Mouse (Mus musculus): ENCODE data around the gene Csmd2. TPM values are rescaled to one million over a fixed set of nuclear protein-coding genes. Genes with fewer than 3 reads are reported as not detected.

Gene Csmd2
- polyA plus RNA-seq, 1 experiment = 13.4 TPM

GRCm38 (mm10) chr4:128326755-128327154 lies 339.1 kb downstream of the Csmd2 start:
- no peaks in the 10 kb centered on the region for H3K27me3 ChIP-seq (ENCODE audit: control insufficient read depth, insufficient read depth, low read length)
- WGBS = 93% methylated on average over 4 of the region's 4 CpGs
- no peak overlapping the region for H3K27ac ChIP-seq (ENCODE audit: insufficient read depth, low read length)
- H3K4me1 ChIP-seq (ENCODE audit: control insufficient read depth, insufficient read depth, low read length) = peaks cover 28% of the 10 kb centered on the region
- H3K4me3 ChIP-seq (replicated peaks; ENCODE audit: insufficient read depth, low read depth, low read length) = no peak overlapping the region
- TF ChIP-seq CTCF (IDR thresholded peaks at IDR 0.05; ENCODE audit: borderline replicate concordance, insufficient read depth, low read depth, low read length) (no peak), POLR2A (IDR thresholded peaks at IDR 0.05; ENCODE audit: borderline replicate concordance, insufficient read depth, low read length) (no peak)
- DNase-seq = no peak

DNA sequence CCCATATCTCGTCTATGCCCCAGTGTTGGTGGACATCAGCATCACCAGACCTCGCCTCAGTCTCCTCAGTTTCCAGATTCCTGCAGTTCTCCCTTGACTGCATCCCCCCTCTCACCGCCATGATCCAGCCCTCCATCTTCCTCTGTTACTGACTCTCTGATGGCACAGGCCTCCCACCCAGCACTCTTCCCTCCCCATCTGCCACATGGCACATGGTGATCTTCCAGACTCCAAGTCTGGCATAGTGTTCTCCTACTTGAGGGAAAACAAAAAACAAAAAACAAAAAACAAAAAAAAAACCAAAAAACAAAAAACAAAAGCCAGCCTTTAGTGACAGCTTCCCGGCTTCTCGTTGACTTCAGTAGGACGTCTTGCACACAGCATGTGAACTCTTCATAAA lies 339.8 kb downstream of the Csmd2 start:
- Histone ChIP-seq H3K27me3 (ENCODE audit: control insufficient read depth, insufficient read depth, low read length) (no peaks in the 10 kb centered on the region), H3K4me1 (ENCODE audit: control insufficient read depth, insufficient read depth, low read length) (peaks cover 28% of the 10 kb centered on the region), H3K27ac (ENCODE audit: insufficient read depth, low read length) (no peak overlapping the region), H3K4me3 (replicated peaks; ENCODE audit: insufficient read depth, low read depth, low read length) (no peak overlapping the region)
- WGBS = 85% methylated on average over 6 of the region's 6 CpGs
- DNase-seq = no peak
- no peak for TF ChIP-seq POLR2A (IDR thresholded peaks at IDR 0.05; ENCODE audit: borderline replicate concordance, insufficient read depth, low read length)
- TF ChIP-seq CTCF (IDR thresholded peaks at IDR 0.05; ENCODE audit: borderline replicate concordance, insufficient read depth, low read depth, low read length) = no peak

DNA sequence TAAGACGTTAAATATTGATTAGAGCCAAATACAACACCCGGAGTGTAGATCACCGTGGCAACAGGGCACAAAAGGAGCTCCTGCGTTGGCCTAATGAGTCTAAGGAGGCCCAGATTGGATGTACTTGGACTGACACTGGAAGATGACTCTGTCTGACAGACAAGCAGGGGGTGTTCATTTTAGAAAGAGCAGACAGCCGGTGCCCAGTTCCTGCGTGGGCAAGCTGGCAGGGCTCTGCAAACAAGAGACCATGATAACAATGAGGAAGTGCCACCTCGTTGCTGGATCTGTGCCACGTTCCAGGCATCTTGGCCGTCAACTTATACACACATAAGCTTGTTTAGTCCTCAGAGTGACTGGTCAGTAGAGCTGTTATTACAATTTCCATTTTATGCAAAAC lies 342.9 kb downstream of the Csmd2 start:
- 16% methylated on average over 9 of the region's 9 CpGs for WGBS
- DNase-seq = peak; percentile 64 to 78
- TF ChIP-seq POLR2A (IDR thresholded peaks at IDR 0.05; ENCODE audit: borderline replicate concordance, insufficient read depth, low read length) (no peak), CTCF (IDR thresholded peaks at IDR 0.05; ENCODE audit: borderline replicate concordance, insufficient read depth, low read depth, low read length) (no peak)
- Histone ChIP-seq H3K27ac (ENCODE audit: insufficient read depth, low read length) (no peak overlapping the region), H3K27me3 (ENCODE audit: control insufficient read depth, insufficient read depth, low read length) (no peaks in the 10 kb centered on the region), H3K4me3 (replicated peaks; ENCODE audit: insufficient read depth, low read depth, low read length) (no peak overlapping the region), H3K4me1 (ENCODE audit: control insufficient read depth, insufficient read depth, low read length) (peaks cover 23% of the 10 kb centered on the region)

DNA sequence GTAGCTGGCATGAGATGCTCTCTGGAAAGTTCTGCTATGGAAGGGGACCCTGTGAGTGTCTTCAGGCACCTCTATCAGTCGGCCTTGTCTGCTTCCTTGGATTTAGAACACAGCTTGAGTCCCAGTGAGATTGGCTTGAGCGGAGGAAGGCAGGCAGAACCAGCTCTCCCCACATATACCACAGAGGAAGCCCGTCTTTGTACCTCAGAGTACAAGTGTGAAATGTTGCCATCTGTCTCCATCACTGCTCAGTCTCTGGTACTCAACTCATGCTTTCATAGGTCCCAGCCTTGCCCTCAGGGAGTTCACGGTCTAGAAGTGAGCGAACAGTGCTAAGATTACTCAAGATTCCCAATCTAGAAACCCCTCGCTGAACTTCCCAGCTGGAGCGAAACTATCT lies 352.8 kb downstream of the Csmd2 start:
- no peaks in the 10 kb centered on the region for H3K27me3 ChIP-seq (ENCODE audit: control insufficient read depth, insufficient read depth, low read length)
- H3K27ac ChIP-seq (ENCODE audit: insufficient read depth, low read length) = no peak overlapping the region
- peaks cover 4% of the 10 kb centered on the region; the same call in 1 of the 2 replicates for H3K4me1 ChIP-seq (ENCODE audit: control insufficient read depth, insufficient read depth, low read length)
- H3K4me3 ChIP-seq (replicated peaks; ENCODE audit: insufficient read depth, low read depth, low read length) = no peak overlapping the region
- WGBS = 82% methylated on average over 7 of the region's 7 CpGs
- no peak for TF ChIP-seq POLR2A (IDR thresholded peaks at IDR 0.05; ENCODE audit: borderline replicate concordance, insufficient read depth, low read length)
- TF ChIP-seq CTCF (IDR thresholded peaks at IDR 0.05; ENCODE audit: borderline replicate concordance, insufficient read depth, low read depth, low read length) = no peak
- no peak for DNase-seq

- H3K4me1 ChIP-seq (ENCODE audit: control insufficient read depth, insufficient read depth, low read length) = peaks cover 4% of the 10 kb centered on the region; the same call in 1 of the 2 replicates
- no peak overlapping the region for H3K27ac ChIP-seq (ENCODE audit: insufficient read depth, low read length)
- TF ChIP-seq CTCF (IDR thresholded peaks at IDR 0.05; ENCODE audit: borderline replicate concordance, insufficient read depth, low read depth, low read length) (no peak), POLR2A (IDR thresholded peaks at IDR 0.05; ENCODE audit: borderline replicate concordance, insufficient read depth, low read length) (no peak)
- 70% methylated on average over 7 of the region's 7 CpGs for WGBS
- no peak overlapping the region for H3K4me3 ChIP-seq (replicated peaks; ENCODE audit: insufficient read depth, low read depth, low read length)
- no peak for DNase-seq
- no peaks in the 10 kb centered on the region for H3K27me3 ChIP-seq (ENCODE audit: control insufficient read depth, insufficient read depth, low read length)
These were observed 353.7 kb downstream of the Csmd2 start for GRCm38 (mm10) chr4:128341315-128341714.

DNA sequence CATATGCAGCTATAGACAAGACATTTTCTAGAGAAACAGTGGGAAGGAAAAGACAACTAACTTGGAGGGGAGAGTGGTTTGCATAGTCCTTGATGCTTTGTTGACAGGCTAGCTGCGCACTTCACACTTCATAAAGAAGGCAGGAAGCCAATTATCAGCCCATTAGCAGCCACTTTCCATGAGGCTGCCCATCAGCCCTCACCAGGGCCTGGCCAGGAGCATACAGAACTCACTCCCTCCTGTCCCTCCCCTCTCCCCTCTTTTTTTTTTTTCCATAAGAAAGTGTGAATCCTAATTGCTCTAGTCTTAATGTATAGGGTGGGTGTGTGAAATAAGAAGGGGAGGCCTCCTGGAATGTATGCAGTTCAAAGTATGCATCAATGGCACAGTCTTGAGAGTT lies 354.6 kb downstream of the Csmd2 start:
- H3K27ac ChIP-seq (ENCODE audit: insufficient read depth, low read length) = no peak overlapping the region
- DNase-seq = no peak
- TF ChIP-seq CTCF (IDR thresholded peaks at IDR 0.05; ENCODE audit: borderline replicate concordance, insufficient read depth, low read depth, low read length) (no peak), POLR2A (IDR thresholded peaks at IDR 0.05; ENCODE audit: borderline replicate concordance, insufficient read depth, low read length) (no peak)
- no peaks in the 10 kb centered on the region for H3K27me3 ChIP-seq (ENCODE audit: control insufficient read depth, insufficient read depth, low read length)
- WGBS = 95% methylated on average over 1 of the region's 1 CpGs
- no peaks in the 10 kb centered on the region for H3K4me1 ChIP-seq (ENCODE audit: control insufficient read depth, insufficient read depth, low read length)
- H3K4me3 ChIP-seq (replicated peaks; ENCODE audit: insufficient read depth, low read depth, low read length) = no peak overlapping the region

DNA sequence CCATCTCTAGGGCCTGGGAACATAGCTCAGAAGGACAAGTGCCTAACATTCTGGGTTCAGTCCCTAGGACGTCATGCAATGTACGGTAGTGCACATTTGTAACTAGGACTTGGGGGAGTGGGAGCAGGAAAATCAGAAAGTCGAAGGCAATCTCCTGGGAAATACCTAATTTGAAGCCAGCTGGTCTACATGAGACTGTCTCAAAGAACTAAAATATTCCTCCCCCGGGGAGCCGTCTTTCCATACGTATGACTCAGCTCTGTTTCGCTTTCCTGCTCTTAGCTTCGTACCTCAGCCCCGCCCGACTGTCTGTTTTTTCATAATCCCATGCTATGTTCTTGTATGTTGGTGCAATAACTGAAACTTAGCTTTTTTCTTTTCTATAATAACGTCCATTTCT lies 371.1 kb downstream of the Csmd2 start:
- Histone ChIP-seq H3K27me3 (ENCODE audit: control insufficient read depth, insufficient read depth, low read length) (no peaks in the 10 kb centered on the region), H3K27ac (ENCODE audit: insufficient read depth, low read length) (no peak overlapping the region), H3K4me3 (replicated peaks; ENCODE audit: insufficient read depth, low read depth, low read length) (no peak overlapping the region), H3K4me1 (ENCODE audit: control insufficient read depth, insufficient read depth, low read length) (no peaks in the 10 kb centered on the region)
- TF ChIP-seq POLR2A (IDR thresholded peaks at IDR 0.05; ENCODE audit: borderline replicate concordance, insufficient read depth, low read length) (no peak), CTCF (IDR thresholded peaks at IDR 0.05; ENCODE audit: borderline replicate concordance, insufficient read depth, low read depth, low read length) (no peak)
- DNase-seq = no peak
- WGBS = 94% methylated on average over 11 of the region's 11 CpGs

- Histone ChIP-seq H3K4me1 (ENCODE audit: control insufficient read depth, insufficient read depth, low read length) (no peaks in the 10 kb centered on the region; the same call in 1 of the 2 replicates), H3K27ac (ENCODE audit: insufficient read depth, low read length) (no peak overlapping the region), H3K4me3 (replicated peaks; ENCODE audit: insufficient read depth, low read depth, low read length) (no peak overlapping the region), H3K27me3 (ENCODE audit: control insufficient read depth, insufficient read depth, low read length) (no peaks in the 10 kb centered on the region)
- peak in 1 of 2 experiments; percentile 37 for DNase-seq
- TF ChIP-seq CTCF (IDR thresholded peaks at IDR 0.05; ENCODE audit: borderline replicate concordance, insufficient read depth, low read depth, low read length) = no peak
- no peak for TF ChIP-seq POLR2A (IDR thresholded peaks at IDR 0.05; ENCODE audit: borderline replicate concordance, insufficient read depth, low read length)
- WGBS = 10% methylated on average over 4 of the region's 4 CpGs
These were observed 378.2 kb downstream of the Csmd2 start for GRCm38 (mm10) chr4:128365851-128366250.
